Mouse (Mus musculus) forebrain, embryonic 16.5 days (tissue): Measurements from ENCODE around the gene Il18r1. TPM values are rescaled to one million over a fixed set of nuclear protein-coding genes. Genes with fewer than 3 reads are reported as not detected.

Experiments used
- ATAC-seq: fragments of 200-750 bp; cut with Nextera tagmentation; 2 replicates; pipeline ENCODE4 v1.8.0; 2017; ENCODE audit warnings: mild to moderate bottlenecking, moderate library complexity
- H3K27ac ChIP-seq: fragments of 300-500 bp; sonication (generic); 2 replicates; pipeline ENCODE4 v1.5.1; 2014; ENCODE audit warnings: low read length, control low read depth
- H3K27me3 ChIP-seq: fragments of 300-500 bp; sonication (generic); replicated peaks from 2 replicates; pipeline ENCODE4 v1.6.1; 2014; ENCODE audit warnings: low read length; ENCODE audit not compliant: control insufficient read depth, insufficient read depth
- H3K36me3 ChIP-seq: fragments of 300-500 bp; sonication (generic); 2 replicates; pipeline ENCODE4 v1.6.1; 2014; ENCODE audit not compliant: control insufficient read depth, insufficient read depth
- H3K4me1 ChIP-seq: fragments of 300-500 bp; sonication (generic); replicated peaks from 2 replicates; pipeline ENCODE4 v1.6.1; 2014; ENCODE audit warnings: low read length; ENCODE audit not compliant: control insufficient read depth, insufficient read depth
- H3K4me2 ChIP-seq: fragments of 300-500 bp; sonication (generic); 2 replicates; pipeline ENCODE4 v1.6.1; 2014; ENCODE audit warnings: mild to moderate bottlenecking, low read length, control low read depth
- H3K4me3 ChIP-seq: fragments of 300-500 bp; sonication (generic); replicated peaks from 2 replicates; pipeline ENCODE4 v1.5.1; 2014; ENCODE audit warnings: mild to moderate bottlenecking, low read length, control low read depth
- H3K9ac ChIP-seq: fragments of 300-500 bp; sonication (generic); replicated peaks from 2 replicates; pipeline ENCODE4 v1.6.1; 2014; ENCODE audit warnings: low read depth, low read length, control low read depth
- H3K9me3 ChIP-seq: fragments of 300-500 bp; sonication (generic); 2 replicates; pipeline ENCODE4 v1.6.1; 2016; ENCODE audit warnings: low read length; ENCODE audit not compliant: control insufficient read depth
- WGBS: fragments of 180-500 bp; shearing (Covaris S2); extraction: QIAGEN DNeasy Blood & Tissue Kit; methylation state at CpG from one replicate; pipeline ENCODE4 v1.1.7; 2014; 5-methylcytosine and 5-hydroxymethylcytosine counted together
- polyA plus RNA-seq: library from polyadenylated mRNA; unstranded; fragments of >200 nt; fragmentation: Nextera tagmentation; extraction: Ambion mirVana; gene quantifications from 2 replicates; pipeline ENCODE4 v1.2.1, GENCODE M21; 2015

Gene Il18r1
- polyA plus RNA-seq, 1 experiment from 2014 or later = not detected

DNA sequence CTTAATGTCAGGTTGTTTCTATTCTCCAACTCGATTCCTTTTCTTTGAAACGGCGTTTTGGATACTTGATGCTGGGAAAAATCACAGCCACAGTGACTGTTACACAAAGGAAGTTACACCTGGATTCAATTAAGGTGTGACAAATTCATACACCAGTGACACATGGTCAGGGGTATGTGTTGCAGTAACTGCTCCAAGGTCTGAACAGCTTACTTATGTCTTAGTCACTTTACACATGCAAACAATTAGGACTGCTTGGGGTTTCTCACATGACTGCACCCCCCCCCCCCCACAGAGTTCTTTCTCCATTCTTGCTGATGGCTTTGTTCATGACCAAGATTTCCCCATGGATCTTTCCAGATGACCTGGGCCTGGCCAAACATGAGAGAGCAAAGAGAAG, 29.4 kb upstream of the Il18r1 start:
- no peak overlapping the region for H3K4me2 ChIP-seq
- no peaks in the 10 kb centered on the region for H3K9me3 ChIP-seq
- H3K36me3 ChIP-seq = no peaks in the 10 kb centered on the region
- H3K4me1 ChIP-seq = no peaks in the 10 kb centered on the region
- no peak overlapping the region for H3K9ac ChIP-seq
- H3K27me3 ChIP-seq = no peaks in the 10 kb centered on the region
- 90% methylated on average over 3 of the region's 3 CpGs for WGBS
- H3K27ac ChIP-seq = no peak overlapping the region
- H3K4me3 ChIP-seq = no peak overlapping the region
- no peak for ATAC-seq

DNA sequence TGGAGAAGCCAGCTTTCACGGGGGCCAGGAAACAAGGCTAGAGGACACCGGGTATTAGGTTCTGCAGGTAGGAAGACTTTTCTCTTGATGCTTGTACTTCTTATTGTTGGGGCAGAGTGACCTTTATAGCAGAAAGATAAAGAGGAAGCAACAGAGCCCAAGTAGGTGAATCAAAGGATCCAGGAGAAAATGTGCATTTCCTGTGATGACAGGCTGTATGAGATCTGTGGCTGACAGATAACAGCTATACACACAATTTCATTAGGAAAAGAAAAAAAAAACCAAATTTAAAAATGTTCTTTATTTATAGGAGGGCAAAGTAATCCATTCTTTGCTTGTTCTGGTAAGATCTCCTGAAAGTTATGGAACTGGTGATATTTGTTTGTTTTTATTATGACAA, 28.0 kb upstream of the Il18r1 start:
- H3K4me2 ChIP-seq = no peak overlapping the region
- no peaks in the 10 kb centered on the region for H3K4me1 ChIP-seq
- H3K27me3 ChIP-seq = no peaks in the 10 kb centered on the region
- ATAC-seq = no peak
- no peak overlapping the region for H3K9ac ChIP-seq
- H3K9me3 ChIP-seq = no peaks in the 10 kb centered on the region
- 90% methylated on average over 2 of the region's 2 CpGs for WGBS
- no peak overlapping the region for H3K4me3 ChIP-seq
- no peaks in the 10 kb centered on the region for H3K36me3 ChIP-seq
- H3K27ac ChIP-seq = no peak overlapping the region

GRCm38 (mm10) chr1:40439504-40439903, 25.8 kb upstream of the Il18r1 start:
- 66% methylated on average over 8 of the region's 8 CpGs for WGBS
- no peak overlapping the region for H3K4me3 ChIP-seq
- H3K9ac ChIP-seq = no peak overlapping the region
- ATAC-seq = no peak
- H3K27ac ChIP-seq = no peak overlapping the region
- no peaks in the 10 kb centered on the region for H3K4me1 ChIP-seq
- H3K36me3 ChIP-seq = no peaks in the 10 kb centered on the region
- H3K27me3 ChIP-seq = no peaks in the 10 kb centered on the region
- no peaks in the 10 kb centered on the region for H3K9me3 ChIP-seq
- no peak overlapping the region for H3K4me2 ChIP-seq

- Histone ChIP-seq H3K9me3 (no peaks in the 10 kb centered on the region), H3K27ac (no peak overlapping the region), H3K4me1 (no peaks in the 10 kb centered on the region), H3K4me2 (no peak overlapping the region), H3K27me3 (no peaks in the 10 kb centered on the region), H3K36me3 (no peaks in the 10 kb centered on the region), H3K4me3 (no peak overlapping the region), H3K9ac (no peak overlapping the region)
- no peak for ATAC-seq
- 94% methylated on average over 3 of the region's 3 CpGs for WGBS
Observed at GRCm38 (mm10) chr1:40444800-40445199, 20.6 kb upstream of the Il18r1 start.

DNA sequence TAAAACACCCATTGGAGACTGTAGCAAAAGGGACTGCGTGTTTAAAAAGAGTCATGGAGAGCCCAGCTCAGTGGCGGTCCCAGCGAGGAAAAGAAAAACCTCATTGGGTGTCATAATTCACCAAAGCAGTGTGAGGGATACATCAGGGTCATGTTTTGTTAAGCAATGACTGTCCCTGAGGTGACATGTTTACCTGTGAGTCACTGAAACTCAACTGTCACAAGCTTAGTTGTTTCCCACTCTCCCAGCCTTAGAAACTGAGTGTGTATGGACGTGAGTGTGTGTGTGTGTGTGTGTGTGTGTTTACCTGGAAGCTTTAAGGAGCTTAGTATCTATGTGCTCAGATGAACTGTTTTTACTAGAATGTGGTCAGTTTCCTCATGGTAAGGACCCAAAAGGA, 2.0 kb downstream of the Il18r1 start:
- H3K9ac ChIP-seq = no peak overlapping the region
- no peaks in the 10 kb centered on the region for H3K27me3 ChIP-seq
- no peaks in the 10 kb centered on the region for H3K36me3 ChIP-seq
- no peaks in the 10 kb centered on the region for H3K9me3 ChIP-seq
- no peaks in the 10 kb centered on the region for H3K4me1 ChIP-seq
- no peak overlapping the region for H3K27ac ChIP-seq
- no peak for ATAC-seq
- no peak overlapping the region for H3K4me3 ChIP-seq
- 92% methylated on average over 4 of the region's 4 CpGs for WGBS
- H3K4me2 ChIP-seq = no peak overlapping the region

DNA sequence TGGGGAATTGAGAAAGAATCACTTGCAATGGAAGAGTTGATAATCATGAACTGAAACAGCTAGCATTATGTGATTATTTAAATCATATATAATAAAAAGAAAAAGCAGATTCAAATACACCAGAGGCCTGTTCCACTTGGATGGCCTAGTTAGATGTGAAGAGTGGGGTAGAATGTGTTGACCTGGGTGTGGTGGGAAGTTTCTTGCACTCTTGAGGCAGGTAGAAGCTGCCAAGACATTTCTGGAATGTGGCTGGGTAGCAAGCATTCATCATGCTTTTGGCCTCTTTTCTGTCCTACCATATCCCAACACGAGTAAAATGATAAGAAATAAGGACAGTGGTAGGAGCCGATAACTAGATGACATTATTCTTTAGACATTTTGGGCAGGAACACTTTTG, 3.5 kb downstream of the Il18r1 start:
- Histone ChIP-seq H3K27ac (no peak overlapping the region), H3K4me3 (no peak overlapping the region), H3K4me2 (no peak overlapping the region), H3K4me1 (no peaks in the 10 kb centered on the region), H3K27me3 (no peaks in the 10 kb centered on the region), H3K36me3 (no peaks in the 10 kb centered on the region), H3K9me3 (no peaks in the 10 kb centered on the region), H3K9ac (no peak overlapping the region)
- no peak for ATAC-seq
- 73% methylated on average over 2 of the region's 2 CpGs for WGBS

DNA sequence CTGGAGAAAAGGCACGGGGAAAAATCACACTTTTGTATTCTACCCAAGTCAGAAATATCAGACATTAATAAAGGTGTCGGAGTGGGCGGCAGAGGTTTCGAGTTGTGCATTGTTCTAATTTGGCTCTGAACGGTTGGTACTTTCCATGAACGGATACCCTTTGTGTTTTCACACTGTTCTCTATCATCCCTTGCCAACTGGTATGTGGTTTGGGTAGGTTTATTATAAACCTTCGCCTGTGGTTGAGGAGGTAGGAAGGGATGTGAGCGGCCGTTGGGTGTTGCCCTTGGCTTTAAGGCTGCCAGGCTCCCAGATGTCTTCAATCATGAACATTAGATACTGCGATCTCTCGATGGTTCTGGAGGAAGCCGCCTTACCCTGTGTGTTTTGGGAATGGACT, 4.5 kb downstream of the Il18r1 start:
- Histone ChIP-seq H3K36me3 (no peaks in the 10 kb centered on the region), H3K27ac (no peak overlapping the region), H3K4me2 (no peak overlapping the region), H3K4me1 (no peaks in the 10 kb centered on the region), H3K9ac (no peak overlapping the region), H3K4me3 (no peak overlapping the region), H3K27me3 (no peaks in the 10 kb centered on the region), H3K9me3 (no peaks in the 10 kb centered on the region)
- no peak for ATAC-seq
- WGBS = 91% methylated on average over 12 of the region's 12 CpGs

DNA sequence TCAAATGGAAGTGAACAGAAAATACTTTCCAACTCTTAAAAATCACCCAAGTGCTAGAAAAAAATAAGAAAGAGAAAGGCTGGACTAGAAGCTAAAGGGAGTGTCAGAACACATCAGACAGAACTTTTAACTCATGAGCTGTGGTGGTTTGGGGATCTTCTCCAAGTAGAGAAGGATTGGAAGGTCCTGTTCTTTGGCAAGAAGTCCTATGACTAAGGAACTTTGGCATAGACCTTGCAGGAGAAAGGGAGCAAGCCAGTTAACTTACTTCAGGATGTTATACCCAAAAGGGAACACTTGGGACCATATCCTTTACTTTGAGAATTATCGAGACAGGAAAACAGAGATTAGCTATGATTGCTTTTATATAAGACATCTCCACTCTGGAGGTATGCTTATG, 7.0 kb downstream of the Il18r1 start:
- no peaks in the 10 kb centered on the region for H3K27me3 ChIP-seq
- ATAC-seq = no peak
- no peak overlapping the region for H3K4me3 ChIP-seq
- H3K27ac ChIP-seq = no peak overlapping the region
- no peaks in the 10 kb centered on the region for H3K9me3 ChIP-seq
- no peak overlapping the region for H3K9ac ChIP-seq
- WGBS = 90% methylated on average over 1 of the region's 1 CpGs
- H3K4me2 ChIP-seq = no peak overlapping the region
- H3K36me3 ChIP-seq = no peaks in the 10 kb centered on the region
- no peaks in the 10 kb centered on the region for H3K4me1 ChIP-seq

- Histone ChIP-seq H3K27me3 (no peaks in the 10 kb centered on the region), H3K4me2 (no peak overlapping the region), H3K27ac (no peak overlapping the region), H3K4me3 (no peak overlapping the region), H3K4me1 (no peaks in the 10 kb centered on the region), H3K9me3 (no peaks in the 10 kb centered on the region), H3K9ac (no peak overlapping the region), H3K36me3 (no peaks in the 10 kb centered on the region)
- 86% methylated on average over 4 of the region's 4 CpGs for WGBS
- ATAC-seq = no peak
Observed at GRCm38 (mm10) chr1:40473640-40474039, 8.3 kb downstream of the Il18r1 start.

DNA sequence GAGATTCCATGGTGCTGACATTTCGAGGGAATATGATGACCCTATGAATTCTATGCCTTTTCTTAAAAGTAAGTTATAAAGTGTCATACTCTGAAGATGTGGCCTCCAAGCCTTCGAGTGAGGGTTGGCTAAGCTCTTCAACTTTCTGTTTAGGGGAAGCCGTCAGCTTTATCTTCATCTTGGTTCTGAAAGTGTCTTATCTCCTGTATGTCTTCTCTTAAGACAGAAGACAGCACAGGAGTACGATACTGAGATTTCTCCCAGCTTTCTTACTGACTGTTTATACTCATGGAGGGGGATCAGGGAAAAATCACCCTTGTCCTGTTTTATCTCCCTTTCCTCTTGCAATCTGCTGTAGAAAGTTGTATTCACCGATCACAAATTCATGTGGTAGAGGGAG, 9.0 kb downstream of the Il18r1 start:
- H3K9me3 ChIP-seq = no peaks in the 10 kb centered on the region
- no peaks in the 10 kb centered on the region for H3K4me1 ChIP-seq
- H3K27ac ChIP-seq = no peak overlapping the region
- no peak overlapping the region for H3K4me2 ChIP-seq
- H3K4me3 ChIP-seq = no peak overlapping the region
- H3K9ac ChIP-seq = no peak overlapping the region
- ATAC-seq = no peak
- WGBS = 93% methylated on average over 5 of the region's 5 CpGs
- H3K36me3 ChIP-seq = no peaks in the 10 kb centered on the region
- H3K27me3 ChIP-seq = no peaks in the 10 kb centered on the region
